Comparison of ENCODE assay signal across 22 mouse cellular contexts in the genomic region with DNA sequence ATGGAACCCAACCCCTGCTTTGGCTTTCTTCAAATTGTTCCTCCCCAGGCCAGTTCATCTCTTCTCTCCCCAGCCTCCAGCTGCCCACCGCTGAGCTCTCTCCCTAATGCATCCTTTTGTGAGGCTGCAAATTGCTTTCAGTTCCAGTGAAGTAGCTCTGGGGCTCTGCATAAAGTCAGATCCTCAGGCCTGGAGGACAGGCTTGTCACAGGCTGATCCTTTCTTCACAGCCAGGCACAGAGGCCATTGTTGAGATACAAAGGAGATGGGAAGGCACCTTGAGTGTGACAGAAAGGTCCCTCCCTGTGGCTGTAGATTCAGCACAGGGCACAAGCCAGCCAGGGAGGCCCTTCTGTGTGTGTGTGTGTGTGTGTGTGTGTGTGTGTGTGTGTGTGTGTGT.
DNase-seq lines count a peak whose midpoint lies in the region; ATAC-seq lines count a peak whose summit lies in the region.
"Had no signal": no experiment of that assay in that cellular context is flagged by ENCODE, and none has a peak within 500 bp of the region (broad histone marks: within the 10 kb centered on the region; RNA-seq: fewer than 3 reads in every experiment).

No protein-coding gene starts in this region.

- peak; percentile 30; the same call in 1 of the 2 replicates for ATAC-seq in forebrain, embryonic 14.5 days
- ATAC-seq in hindbrain, embryonic 16.5 days, result no peak
- ATAC-seq in midbrain, embryonic 15.5 days (replicated peaks), result 0 out of 2 replicates have a peak, but pooled peaks have one; percentile 9
- ATAC-seq in liver, embryonic 11.5 days (replicated peaks; ENCODE audit: low FRiP score), result no peak
- ATAC-seq: activated CD4-positive, CD25-positive, alpha-beta regulatory T cell, adult 4 months; intestine, embryonic 16.5 days had no signal

- H3K4me3 ChIP-seq in embryonic facial prominence, embryonic 10.5 days, result no peak overlapping the region
- no peak overlapping the region for H3K4me3 ChIP-seq in forebrain, embryonic 14.5 days (ENCODE audit: low read depth, low read length)
- H3K4me3 ChIP-seq in hindbrain, embryonic 16.5 days (ENCODE audit: low read length), result no peak overlapping the region
- H3K4me3 ChIP-seq in midbrain, embryonic 15.5 days, result no peak overlapping the region
- H3K4me3 ChIP-seq in liver, embryonic 11.5 days (ENCODE audit: low read depth, low read length), result no peak overlapping the region
- H3K4me3 ChIP-seq: heart, adult 2 months; heart, embryonic 15.5 days; limb, embryonic 13.5 days; lung, embryonic 15.5 days had no signal

- DNase-seq in embryonic facial prominence, embryonic 10.5 days (ENCODE audit: low spot score), result no peak
- peak; percentile 33 for DNase-seq in forebrain, embryonic 14.5 days (ENCODE audit: low spot score)
- no peak for DNase-seq in left cerebral cortex, adult 8-10 months (ENCODE audit: low spot score in 2 of 2)
- no peak for DNase-seq in frontal cortex, postnatal 14 days (ENCODE audit: low spot score in 2 of 2)
- DNase-seq in liver, embryonic 11.5 days (ENCODE audit: low spot score), result no peak
- DNase-seq: adrenal gland, postnatal 10 days; cerebellum, adult 11 months; cerebellum, postnatal 25 days; gastrocnemius, postnatal 14 days; heart, adult 2 months; lung, postnatal 4 days; right cerebral cortex, adult 18-20 months; spleen, adult 18-20 months; thymus, postnatal 36 days had no signal

- H3K9ac ChIP-seq in forebrain, embryonic 14.5 days (ENCODE audit: low read length), result 0 out of 2 replicates have a peak overlapping the region, but pooled peaks have one; percentile 14
- no peak overlapping the region for H3K9ac ChIP-seq in hindbrain, embryonic 16.5 days (ENCODE audit: low read depth, low read length)
- H3K9ac ChIP-seq in midbrain, embryonic 15.5 days, result no peak overlapping the region
- no peak overlapping the region for H3K9ac ChIP-seq in liver, embryonic 11.5 days (ENCODE audit: low read depth, low read length)
- H3K9ac ChIP-seq: heart, embryonic 15.5 days; limb, embryonic 13.5 days; liver, embryonic 14.5 days; lung, embryonic 15.5 days had no signal

- 16% methylated on average over 1 of the region's 1 CpGs for WGBS in embryonic facial prominence, embryonic 10.5 days
- 0% methylated on average over 1 of the region's 1 CpGs for WGBS in forebrain, embryonic 14.5 days
- 6% methylated on average over 1 of the region's 1 CpGs for WGBS in hindbrain, embryonic 16.5 days
- 3% methylated on average over 1 of the region's 1 CpGs for WGBS in midbrain, embryonic 15.5 days
- 63% methylated on average over 1 of the region's 1 CpGs for WGBS in liver, embryonic 11.5 days

- H3K4me2 ChIP-seq in forebrain, embryonic 14.5 days (ENCODE audit: low read length), result no peak overlapping the region
- H3K4me2 ChIP-seq in hindbrain, embryonic 16.5 days (ENCODE audit: low read length), result no peak overlapping the region
- H3K4me2 ChIP-seq in midbrain, embryonic 15.5 days, result no peak overlapping the region
- no peak overlapping the region for H3K4me2 ChIP-seq in liver, embryonic 11.5 days
- H3K4me2 ChIP-seq: heart, embryonic 15.5 days; limb, embryonic 13.5 days; lung, embryonic 15.5 days had no signal

- H3K36me3 ChIP-seq in embryonic facial prominence, embryonic 10.5 days (replicated peaks), result no peaks in the 10 kb centered on the region
- no peaks in the 10 kb centered on the region for H3K36me3 ChIP-seq in forebrain, embryonic 14.5 days (ENCODE audit: control insufficient read depth, insufficient read depth, low read length)
- no peaks in the 10 kb centered on the region for H3K36me3 ChIP-seq in hindbrain, embryonic 16.5 days (ENCODE audit: control insufficient read depth, insufficient read depth, low read length)
- no peaks in the 10 kb centered on the region for H3K36me3 ChIP-seq in midbrain, embryonic 15.5 days (replicated peaks)
- H3K36me3 ChIP-seq in liver, embryonic 11.5 days (ENCODE audit: control insufficient read depth, insufficient read depth, low read length), result no peaks in the 10 kb centered on the region
- H3K36me3 ChIP-seq: heart, embryonic 15.5 days; limb, embryonic 13.5 days; lung, embryonic 15.5 days had no signal

- H3K27me3 ChIP-seq in embryonic facial prominence, embryonic 10.5 days (replicated peaks; ENCODE audit: low read depth, poor library complexity, severe bottlenecking), result peaks cover 21% of the 10 kb centered on the region; the same call in 1 of the 2 replicates
- H3K27me3 ChIP-seq in forebrain, embryonic 14.5 days (replicated peaks; ENCODE audit: control insufficient read depth, insufficient read depth, low read length), result no peaks in the 10 kb centered on the region
- H3K27me3 ChIP-seq in hindbrain, embryonic 16.5 days (replicated peaks; ENCODE audit: control insufficient read depth, insufficient read depth, low read length), result no peaks in the 10 kb centered on the region; the same call in 1 of the 2 replicates
- no peaks in the 10 kb centered on the region for H3K27me3 ChIP-seq in midbrain, embryonic 15.5 days (replicated peaks)
- H3K27me3 ChIP-seq in liver, embryonic 11.5 days (replicated peaks; ENCODE audit: control insufficient read depth, insufficient read depth, low read length), result no peaks in the 10 kb centered on the region
- H3K27me3 ChIP-seq: heart, embryonic 15.5 days; limb, embryonic 13.5 days; lung, embryonic 15.5 days had no signal

- H3K27ac ChIP-seq in embryonic facial prominence, embryonic 10.5 days (replicated peaks), result peak overlapping the region; percentile 44; the same call in 1 of the 2 replicates
- peak overlapping the region; percentile 59; the same call in 1 of the 2 replicates for H3K27ac ChIP-seq in forebrain, embryonic 14.5 days (ENCODE audit: low read depth, low read length)
- 0 out of 2 replicates have a peak overlapping the region, but pooled peaks have one; percentile 14 for H3K27ac ChIP-seq in hindbrain, embryonic 16.5 days (ENCODE audit: low read depth, low read length)
- H3K27ac ChIP-seq in midbrain, embryonic 15.5 days, result peak overlapping the region; percentile 63; the same call in 1 of the 2 replicates
- H3K27ac ChIP-seq in liver, embryonic 11.5 days (ENCODE audit: low read depth, low read length), result no peak overlapping the region
- H3K27ac ChIP-seq: heart, adult 2 months; heart, embryonic 15.5 days; limb, embryonic 13.5 days; liver, embryonic 14.5 days; lung, embryonic 15.5 days had no signal

- peaks cover 16% of the 10 kb centered on the region for H3K4me1 ChIP-seq in embryonic facial prominence, embryonic 10.5 days
- H3K4me1 ChIP-seq in forebrain, embryonic 14.5 days (ENCODE audit: control insufficient read depth, insufficient read depth, low read length), result peaks cover 16% of the 10 kb centered on the region; the same call in 1 of the 2 replicates
- H3K4me1 ChIP-seq in hindbrain, embryonic 16.5 days (ENCODE audit: control insufficient read depth, insufficient read depth, low read depth, low read length), result peaks cover 7% of the 10 kb centered on the region; the same call in 1 of the 2 replicates
- H3K4me1 ChIP-seq in midbrain, embryonic 15.5 days, result peaks cover 21% of the 10 kb centered on the region
- no peaks in the 10 kb centered on the region for H3K4me1 ChIP-seq in liver, embryonic 11.5 days (replicated peaks; ENCODE audit: control insufficient read depth, insufficient read depth, low read length)
- H3K4me1 ChIP-seq: heart, embryonic 15.5 days; limb, embryonic 13.5 days; lung, embryonic 15.5 days had no signal

- no peaks in the 10 kb centered on the region for H3K9me3 ChIP-seq in embryonic facial prominence, embryonic 10.5 days
- no peaks in the 10 kb centered on the region for H3K9me3 ChIP-seq in forebrain, embryonic 14.5 days (replicated peaks; ENCODE audit: control insufficient read depth, low read length)
- H3K9me3 ChIP-seq in hindbrain, embryonic 16.5 days (ENCODE audit: control insufficient read depth, low read length), result 0 out of 2 replicates have a peak, but pooled peaks cover 2% of the 10 kb centered on the region
- H3K9me3 ChIP-seq in midbrain, embryonic 15.5 days, result no peaks in the 10 kb centered on the region
- H3K9me3 ChIP-seq in liver, embryonic 11.5 days (ENCODE audit: control insufficient read depth, low read length), result no peaks in the 10 kb centered on the region
- H3K9me3 ChIP-seq: heart, embryonic 15.5 days; limb, embryonic 13.5 days; lung, embryonic 15.5 days had no signal

Comparison
In these comparisons a context has a peak if more than half of its experiments do, and no peak if none do; other contexts are left out.
1. ATAC-seq: peak in forebrain, embryonic 14.5 days (single experiment) and midbrain, embryonic 15.5 days (single experiment); none in hindbrain, embryonic 16.5 days (single experiment) and liver, embryonic 11.5 days (single experiment).